Mouse (Mus musculus): Measurements from ENCODE around the gene Cacng6. TPM values are rescaled to one million over a fixed set of nuclear protein-coding genes. Genes with fewer than 3 reads are reported as not detected.

The Cacng6 gene
- polyA plus RNA-seq (2012; fragmentation: generic; extraction: Trizol), result 15.0 TPM

GRCm38 (mm10) chr7:3423895-3424294, at the start of gene Cacng6:
TSS of gene Cacng6 (plus strand) at chr7:3424195.
- Histone ChIP-seq H3K4me3 (peak within 1 kb of the TSS; percentile 17), H3K36me3 (ENCODE audit: control insufficient read depth, insufficient read depth) (no peaks in the 10 kb centered on the region), H3K27me3 (ENCODE audit: control insufficient read depth, insufficient read depth, insufficient read length) (no peaks in the 10 kb centered on the region), H3K4me2 (ENCODE audit: low read depth) (peak within 1 kb of the TSS; percentile 69), H3K79me2 (ENCODE audit: control insufficient read depth, insufficient read depth) (no peaks in the 10 kb centered on the region), H3ac (ENCODE audit: control insufficient read depth, insufficient read length) (no peak within 1 kb of the TSS)
- TF ChIP-seq MYOD1 (IDR thresholded peaks at IDR 0.05; ENCODE audit: control insufficient read depth in 1 of 3, insufficient read length in 2 of 3, low read depth in 2 of 3) (no peak), MYOG (IDR thresholded peaks at IDR 0.05; ENCODE audit: control insufficient read depth in 1 of 3, insufficient read depth in 1 of 3, insufficient read length in 2 of 3, low read depth in 2 of 3) (no peak), CEBPB (IDR thresholded peaks at IDR 0.05; ENCODE audit: insufficient read depth, poor library complexity, severe bottlenecking) (no peak), MAX (IDR thresholded peaks at IDR 0.05; ENCODE audit: low read depth) (no peak), USF1 (IDR thresholded peaks at IDR 0.05; ENCODE audit: low read depth) (no peak), POLR2AphosphoS2 (IDR thresholded peaks at IDR 0.05; ENCODE audit: insufficient read length, low read depth) (no peak), TCF12 (IDR thresholded peaks at IDR 0.05; ENCODE audit: insufficient read depth, poor library complexity, severe bottlenecking) (no peak), REST (IDR thresholded peaks at IDR 0.05; ENCODE audit: insufficient read depth, insufficient read length) (no peak), POLR2A (IDR thresholded peaks at IDR 0.05; ENCODE audit: insufficient read length, low read depth) (no peak), SRF (IDR thresholded peaks at IDR 0.05; ENCODE audit: control insufficient read depth, insufficient read length, low read depth) (no peak), TCF3 (IDR thresholded peaks at IDR 0.05; ENCODE audit: insufficient read length, low read depth) (no peak), E2F4 (IDR thresholded peaks at IDR 0.05; ENCODE audit: insufficient read depth) (no peak)

- Histone ChIP-seq H3ac (ENCODE audit: control insufficient read depth, insufficient read length) (no peak overlapping the region), H3K79me2 (ENCODE audit: control insufficient read depth, insufficient read depth) (no peaks in the 10 kb centered on the region), H3K36me3 (ENCODE audit: control insufficient read depth, insufficient read depth) (no peaks in the 10 kb centered on the region), H3K27me3 (ENCODE audit: control insufficient read depth, insufficient read depth, insufficient read length) (no peaks in the 10 kb centered on the region), H3K4me3 (no peak overlapping the region), H3K4me2 (ENCODE audit: low read depth) (no peak overlapping the region)
- TF ChIP-seq MYOD1 (IDR thresholded peaks at IDR 0.05; ENCODE audit: control insufficient read depth in 1 of 3, insufficient read length in 2 of 3, low read depth in 2 of 3) (no peak), POLR2A (IDR thresholded peaks at IDR 0.05; ENCODE audit: insufficient read length, low read depth) (no peak), POLR2AphosphoS2 (IDR thresholded peaks at IDR 0.05; ENCODE audit: insufficient read length, low read depth) (no peak), E2F4 (IDR thresholded peaks at IDR 0.05; ENCODE audit: insufficient read depth) (no peak), SRF (IDR thresholded peaks at IDR 0.05; ENCODE audit: control insufficient read depth, insufficient read length, low read depth) (no peak), CEBPB (IDR thresholded peaks at IDR 0.05; ENCODE audit: insufficient read depth, poor library complexity, severe bottlenecking) (no peak), TCF3 (IDR thresholded peaks at IDR 0.05; ENCODE audit: insufficient read length, low read depth) (no peak), USF1 (IDR thresholded peaks at IDR 0.05; ENCODE audit: low read depth) (no peak), MAX (IDR thresholded peaks at IDR 0.05; ENCODE audit: low read depth) (no peak), REST (IDR thresholded peaks at IDR 0.05; ENCODE audit: insufficient read depth, insufficient read length) (no peak), MYOG (IDR thresholded peaks at IDR 0.05; ENCODE audit: control insufficient read depth in 1 of 3, insufficient read depth in 1 of 3, insufficient read length in 2 of 3, low read depth in 2 of 3) (no peak), TCF12 (IDR thresholded peaks at IDR 0.05; ENCODE audit: insufficient read depth, poor library complexity, severe bottlenecking) (no peak)
Measured at GRCm38 (mm10) chr7:3376831-3377230, 47.2 kb upstream of the Cacng6 start.

DNA sequence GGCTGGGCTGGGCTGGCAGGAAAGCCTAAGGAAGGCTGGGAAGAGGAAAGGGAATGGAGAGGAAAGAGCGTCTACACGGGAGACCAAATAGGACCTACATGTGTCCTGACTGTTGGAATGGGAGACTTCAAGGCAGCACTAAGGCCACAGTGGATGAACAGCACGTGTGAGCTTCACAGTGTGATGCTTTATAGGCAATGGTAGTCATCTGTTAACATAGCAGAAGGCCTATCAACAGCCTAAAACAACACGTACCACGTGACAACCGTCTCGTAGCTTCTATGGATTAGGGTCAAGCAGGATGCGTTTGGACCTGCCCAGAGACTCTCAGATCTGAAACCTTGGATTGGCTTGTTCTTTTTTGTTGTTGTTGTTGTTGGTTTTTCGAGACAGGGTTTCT, 41.9 kb upstream of the Cacng6 start:
- Histone ChIP-seq H3ac (ENCODE audit: control insufficient read depth, insufficient read length) (no peak overlapping the region), H3K27me3 (ENCODE audit: control insufficient read depth, insufficient read depth, insufficient read length) (no peaks in the 10 kb centered on the region), H3K4me3 (no peak overlapping the region), H3K4me2 (ENCODE audit: low read depth) (no peak overlapping the region), H3K36me3 (ENCODE audit: control insufficient read depth, insufficient read depth) (no peaks in the 10 kb centered on the region), H3K79me2 (ENCODE audit: control insufficient read depth, insufficient read depth) (no peaks in the 10 kb centered on the region)
- TF ChIP-seq CEBPB (IDR thresholded peaks at IDR 0.05; ENCODE audit: insufficient read depth, poor library complexity, severe bottlenecking) (no peak), MYOD1 (IDR thresholded peaks at IDR 0.05; ENCODE audit: control insufficient read depth in 1 of 3, insufficient read length in 2 of 3, low read depth in 2 of 3) (no peak), MAX (IDR thresholded peaks at IDR 0.05; ENCODE audit: low read depth) (no peak)

DNA sequence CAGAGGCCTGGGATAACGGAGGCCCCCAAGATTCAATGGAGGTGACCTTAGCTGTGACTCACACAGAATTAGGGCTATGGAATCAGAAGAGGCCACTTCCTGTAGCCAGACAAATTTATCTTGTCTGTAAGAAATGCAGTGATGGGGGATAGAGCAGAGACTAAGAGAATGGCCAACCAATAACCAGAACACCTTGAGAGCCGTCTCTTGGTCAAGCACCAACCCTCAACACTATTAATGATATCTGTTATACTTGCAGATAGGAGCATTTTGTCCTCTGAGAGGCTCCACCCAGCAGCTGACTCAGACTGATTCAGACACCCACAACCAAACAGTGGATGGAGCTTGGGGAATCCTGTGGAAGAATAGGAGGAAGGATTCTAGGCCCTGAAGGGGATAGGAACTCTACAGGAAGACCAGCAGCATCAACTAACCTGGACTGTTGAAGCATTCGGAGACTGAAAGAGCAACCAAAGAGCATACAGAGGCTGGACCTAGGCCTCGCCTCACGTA, 39.1 kb upstream of the Cacng6 start:
- Histone ChIP-seq H3K27me3 (ENCODE audit: control insufficient read depth, insufficient read depth, insufficient read length) (no peaks in the 10 kb centered on the region), H3K79me2 (ENCODE audit: control insufficient read depth, insufficient read depth) (no peaks in the 10 kb centered on the region), H3K4me2 (ENCODE audit: low read depth) (no peak overlapping the region), H3ac (ENCODE audit: control insufficient read depth, insufficient read length) (no peak overlapping the region), H3K36me3 (ENCODE audit: control insufficient read depth, insufficient read depth) (no peaks in the 10 kb centered on the region), H3K4me3 (no peak overlapping the region)
- TF ChIP-seq MYOG (IDR thresholded peaks at IDR 0.05; ENCODE audit: control insufficient read depth in 1 of 3, insufficient read depth in 1 of 3, insufficient read length in 2 of 3, low read depth in 2 of 3), result no peak
- TF ChIP-seq MAX (IDR thresholded peaks at IDR 0.05; ENCODE audit: low read depth), result no peak
- no peak for TF ChIP-seq SRF (IDR thresholded peaks at IDR 0.05; ENCODE audit: control insufficient read depth, insufficient read length, low read depth)
- TF ChIP-seq TCF3 (IDR thresholded peaks at IDR 0.05; ENCODE audit: insufficient read length, low read depth), result no peak
- TF ChIP-seq USF1 (IDR thresholded peaks at IDR 0.05; ENCODE audit: low read depth), result no peak
- TF ChIP-seq TCF12 (IDR thresholded peaks at IDR 0.05; ENCODE audit: insufficient read depth, poor library complexity, severe bottlenecking), result no peak
- no peak for TF ChIP-seq E2F4 (IDR thresholded peaks at IDR 0.05; ENCODE audit: insufficient read depth)
- no peak for TF ChIP-seq CEBPB (IDR thresholded peaks at IDR 0.05; ENCODE audit: insufficient read depth, poor library complexity, severe bottlenecking)
- TF ChIP-seq MYOD1 (IDR thresholded peaks at IDR 0.05; ENCODE audit: control insufficient read depth in 1 of 3, insufficient read length in 2 of 3, low read depth in 2 of 3), result no peak
- no peak for TF ChIP-seq POLR2A (IDR thresholded peaks at IDR 0.05; ENCODE audit: insufficient read length, low read depth)
- no peak for TF ChIP-seq POLR2AphosphoS2 (IDR thresholded peaks at IDR 0.05; ENCODE audit: insufficient read length, low read depth)
- no peak for TF ChIP-seq REST (IDR thresholded peaks at IDR 0.05; ENCODE audit: insufficient read depth, insufficient read length)

Measured in myocyte (in vitro differentiated cells).